Mouse (Mus musculus) neutrophil, adult 5-6 weeks (primary cell): ENCODE measurements around the gene Trem1. TPM values are rescaled to one million over a fixed set of nuclear protein-coding genes. Genes with fewer than 3 reads are reported as not detected.

ENCODE experiments used
- ATAC-seq: fragments of 151-379, 151-347 bp; 2 replicates; pipeline ENCODE4 v1.8.0; 2017; ENCODE audit warnings: mild to moderate bottlenecking, moderate TSS enrichment; ENCODE audit not compliant: insufficient number of reproducible peaks, poor library complexity, low FRiP score, severe bottlenecking; ENCODE audit errors: extremely low read depth
- total RNA-seq: library from RNA; stranded (forward); fragments of 200-1000 nt; gene quantifications from 2 replicates; pipeline ENCODE4 v1.2.3, GENCODE M21; 2017

The Trem1 gene
- total RNA-seq, 1 experiment from 2014 or later, result 173 TPM

DNA sequence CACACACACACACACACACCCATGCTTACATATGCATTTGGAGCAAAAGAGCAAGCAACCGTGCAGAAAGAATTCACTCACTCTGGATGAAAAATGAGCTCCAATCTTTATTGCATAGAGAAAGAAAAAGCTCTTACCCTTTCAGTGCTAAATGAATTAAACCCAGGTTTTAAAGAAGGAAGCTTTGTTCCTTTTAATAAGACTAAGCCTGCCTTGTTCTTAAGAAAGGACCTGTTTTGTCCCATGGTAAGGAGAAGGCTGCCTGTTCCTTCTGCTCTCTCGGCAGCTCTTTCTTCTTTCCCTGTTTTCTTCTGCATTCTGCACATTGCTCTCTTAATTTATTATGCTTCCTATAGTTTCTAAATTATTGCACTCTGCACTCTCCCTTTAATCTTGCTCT lies 33.6 kb downstream of the Trem1 start:
- no peak for ATAC-seq

DNA sequence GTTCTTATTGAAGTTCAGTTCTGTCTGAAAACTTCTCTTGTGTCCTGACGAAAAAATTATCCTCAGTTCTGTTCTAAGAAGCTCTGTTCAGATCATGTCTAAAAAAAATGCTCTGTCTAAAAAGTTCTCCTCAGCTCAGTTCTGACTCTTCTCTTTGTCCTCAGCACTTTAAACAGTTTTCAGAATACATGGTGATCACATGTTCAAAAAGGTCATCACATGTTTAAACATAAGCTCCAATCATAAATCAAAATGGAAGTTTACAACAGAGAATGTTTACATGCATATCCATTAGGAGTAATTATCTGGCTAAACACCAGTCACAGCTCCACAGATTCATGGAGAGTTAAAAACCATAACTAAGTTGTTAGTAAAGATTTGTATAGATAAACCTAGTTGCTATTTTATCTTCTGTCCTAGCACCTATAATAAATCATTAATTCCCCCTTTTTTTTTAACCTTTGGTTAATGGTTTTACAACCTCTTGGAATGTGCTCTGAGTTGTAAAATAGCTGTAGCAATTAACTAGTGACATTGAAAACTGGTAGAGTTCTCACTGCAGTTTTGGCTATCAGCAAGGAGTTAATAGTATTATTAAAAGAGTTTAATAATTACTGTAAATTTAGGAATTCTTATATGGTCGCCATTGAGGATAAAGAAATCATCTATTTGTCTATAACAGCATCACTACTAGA lies 34.2 kb downstream of the Trem1 start:
- ATAC-seq, result no peak

DNA sequence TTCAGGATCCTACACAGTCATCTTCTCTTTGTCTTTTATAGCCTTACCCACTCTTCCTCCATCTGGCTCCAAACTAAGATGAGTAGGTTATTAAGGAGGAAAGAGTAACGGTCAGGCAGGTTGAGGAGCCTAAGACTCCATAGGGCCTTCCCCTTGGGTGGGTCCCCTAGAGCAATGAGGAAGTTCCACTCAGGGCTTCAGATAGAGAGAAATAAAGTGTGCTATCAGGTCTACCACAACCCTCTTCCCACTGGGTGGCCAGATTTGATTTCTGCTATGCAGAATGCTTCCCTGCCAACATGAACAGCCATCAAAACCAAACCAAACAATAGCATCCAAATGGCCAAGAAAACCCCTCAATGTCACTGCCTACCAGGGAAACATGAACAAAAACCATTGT lies 35.0 kb downstream of the Trem1 start:
- ATAC-seq, result no peak

DNA sequence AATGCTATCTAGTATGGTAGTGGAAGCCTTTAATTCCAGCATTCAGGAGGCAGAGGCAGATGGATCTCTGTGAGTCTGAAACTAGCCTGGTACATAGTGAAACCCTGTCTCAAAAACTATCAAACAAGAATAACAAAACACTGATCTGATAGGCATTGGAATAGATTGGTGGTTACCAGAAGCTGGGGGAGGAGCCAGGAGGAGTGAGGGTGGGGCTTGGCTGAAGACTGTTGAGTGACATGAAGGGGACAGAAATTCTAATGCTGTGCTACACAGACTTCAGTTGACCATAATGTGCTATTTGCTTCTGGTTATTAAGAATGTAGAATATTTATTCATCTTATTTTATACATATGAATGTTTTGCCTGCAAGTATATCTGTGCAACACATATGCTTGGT lies 35.7 kb downstream of the Trem1 start:
- ATAC-seq, result no peak

GRCm38 (mm10) chr17:48269833-48270232 lies 37.3 kb downstream of the Trem1 start:
- no peak for ATAC-seq

- ATAC-seq, result no peak
Measured at GRCm38 (mm10) chr17:48272158-48272557, 39.6 kb downstream of the Trem1 start.

DNA sequence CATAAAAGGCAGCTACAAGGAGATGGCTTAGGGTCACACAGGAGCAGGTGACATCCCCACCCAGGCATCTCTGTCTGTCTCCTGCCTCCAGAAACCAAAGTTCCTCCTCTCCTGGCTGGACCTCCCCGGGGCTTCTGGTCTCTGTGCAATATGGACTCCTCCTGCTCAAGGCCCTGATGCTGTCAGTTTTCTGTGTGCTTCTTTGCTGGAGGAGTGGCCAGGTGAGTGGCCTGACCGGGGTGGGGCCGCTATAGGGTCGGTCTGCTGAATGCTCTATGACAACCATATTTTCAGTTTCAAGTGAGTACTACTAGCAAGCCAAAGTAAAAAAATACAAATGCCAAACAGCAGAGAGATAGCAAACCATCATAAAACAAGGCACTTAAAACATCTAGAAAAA lies 40.0 kb downstream of the Trem1 start:
- ATAC-seq, result no peak

GRCm38 (mm10) chr17:48274098-48274497 lies 41.5 kb downstream of the Trem1 start:
- ATAC-seq, result no peak

DNA sequence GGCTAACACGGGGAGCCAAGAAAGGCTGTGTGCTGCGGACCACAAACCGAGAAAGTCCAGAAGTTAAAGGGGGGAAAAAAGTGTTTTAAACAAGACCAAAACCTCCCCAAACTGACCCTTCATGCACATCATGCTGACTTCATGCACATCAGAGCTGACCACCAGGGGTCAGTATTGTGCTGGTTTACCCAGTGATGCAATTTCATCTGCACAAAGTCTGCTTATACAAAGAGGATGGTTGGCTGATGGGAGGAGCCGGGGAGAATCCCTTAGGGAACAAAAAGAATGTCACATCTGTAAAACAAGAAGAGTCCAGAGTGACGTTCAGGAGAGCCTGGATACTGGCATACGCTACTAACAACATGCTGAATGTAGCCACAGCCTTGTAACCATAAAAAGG lies 42.3 kb downstream of the Trem1 start:
- peak; percentile 83 for ATAC-seq

- no peak for ATAC-seq
Measured at GRCm38 (mm10) chr17:48275736-48276135, 43.2 kb downstream of the Trem1 start.

DNA sequence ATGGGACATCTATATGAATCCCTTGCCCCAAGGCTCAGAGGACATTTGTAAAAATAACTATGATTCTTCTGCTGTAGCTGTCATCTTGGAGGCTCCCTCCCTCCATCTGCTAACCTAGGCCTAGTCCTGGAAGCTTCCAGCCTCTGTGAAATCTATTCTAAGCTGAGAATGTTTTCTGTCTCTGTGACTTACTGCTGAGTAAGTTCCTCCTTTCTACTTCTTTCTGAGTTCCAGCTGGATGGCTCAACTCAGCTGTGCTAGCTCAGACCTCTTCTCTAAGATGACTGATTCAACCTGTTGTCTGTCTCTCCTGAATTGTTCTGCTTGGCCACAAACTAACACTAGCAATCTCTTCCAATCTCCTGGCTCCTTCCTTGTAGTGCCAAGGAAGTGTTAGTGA lies 45.8 kb downstream of the Trem1 start:
- ATAC-seq, result 0 out of 2 replicates have a peak, but pooled peaks have one; percentile 32

- no peak for ATAC-seq
Measured at GRCm38 (mm10) chr17:48279002-48279401, 46.4 kb downstream of the Trem1 start.

GRCm38 (mm10) chr17:48280943-48281738 lies 48.6 kb downstream of the Trem1 start:
- ATAC-seq, result no peak

DNA sequence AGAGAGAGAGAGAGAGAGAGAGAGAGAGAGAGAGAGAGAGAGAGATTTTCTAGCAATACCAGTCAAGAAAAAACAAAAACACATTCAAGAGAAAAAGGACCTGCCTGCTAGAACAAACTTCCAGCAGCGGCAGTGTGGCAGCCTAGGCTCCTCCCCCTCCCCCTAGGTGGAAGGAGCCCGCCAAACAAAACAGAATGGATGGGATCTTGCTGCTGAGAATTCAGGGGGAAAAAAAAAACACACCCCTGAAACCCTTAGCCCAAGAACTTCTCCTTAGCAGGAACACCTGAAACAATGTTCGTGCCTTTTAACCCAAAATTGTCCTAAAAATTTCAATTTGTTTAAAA lies 49.1 kb downstream of the Trem1 start:
- ATAC-seq, result no peak

DNA sequence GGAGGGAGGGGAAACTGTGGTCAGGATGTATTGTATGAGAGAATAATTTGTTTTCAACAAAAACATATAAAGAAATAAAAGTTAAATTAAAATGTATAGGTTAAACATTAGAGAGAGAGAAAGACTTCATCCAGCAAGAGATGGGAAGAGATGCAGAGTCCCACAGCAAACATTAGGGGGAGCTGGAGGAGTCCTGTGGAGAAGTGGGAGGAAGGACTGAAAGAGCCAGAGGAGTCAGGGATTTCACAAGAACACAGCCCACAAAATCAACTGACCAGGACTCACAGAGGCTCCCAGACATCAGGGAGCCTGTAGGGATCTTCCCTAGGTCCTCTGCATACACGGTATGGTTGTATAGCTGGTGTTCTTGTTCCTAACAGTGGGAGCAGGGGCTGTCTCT lies 54.2 kb downstream of the Trem1 start:
- 0 out of 2 replicates have a peak, but pooled peaks have one; percentile 48 for ATAC-seq

DNA sequence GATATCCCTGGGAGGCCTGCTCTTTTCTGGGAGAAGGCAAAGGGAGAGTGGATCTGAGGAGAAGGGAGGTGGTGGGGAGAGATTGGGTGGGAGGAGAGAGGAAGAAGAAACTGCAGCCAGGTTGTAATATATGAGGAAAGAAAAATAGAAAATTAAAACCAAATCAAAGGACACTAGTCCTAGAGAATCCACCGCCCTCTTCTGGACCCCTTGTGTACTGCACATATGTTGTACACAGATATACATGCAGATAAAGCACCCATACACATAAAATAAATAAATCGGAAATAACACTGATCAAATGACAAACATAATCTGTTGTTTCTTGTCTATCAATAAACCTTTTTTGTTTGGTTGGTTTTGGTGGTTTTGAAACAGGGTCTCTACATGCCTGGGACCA lies 54.7 kb downstream of the Trem1 start:
- no peak for ATAC-seq

DNA sequence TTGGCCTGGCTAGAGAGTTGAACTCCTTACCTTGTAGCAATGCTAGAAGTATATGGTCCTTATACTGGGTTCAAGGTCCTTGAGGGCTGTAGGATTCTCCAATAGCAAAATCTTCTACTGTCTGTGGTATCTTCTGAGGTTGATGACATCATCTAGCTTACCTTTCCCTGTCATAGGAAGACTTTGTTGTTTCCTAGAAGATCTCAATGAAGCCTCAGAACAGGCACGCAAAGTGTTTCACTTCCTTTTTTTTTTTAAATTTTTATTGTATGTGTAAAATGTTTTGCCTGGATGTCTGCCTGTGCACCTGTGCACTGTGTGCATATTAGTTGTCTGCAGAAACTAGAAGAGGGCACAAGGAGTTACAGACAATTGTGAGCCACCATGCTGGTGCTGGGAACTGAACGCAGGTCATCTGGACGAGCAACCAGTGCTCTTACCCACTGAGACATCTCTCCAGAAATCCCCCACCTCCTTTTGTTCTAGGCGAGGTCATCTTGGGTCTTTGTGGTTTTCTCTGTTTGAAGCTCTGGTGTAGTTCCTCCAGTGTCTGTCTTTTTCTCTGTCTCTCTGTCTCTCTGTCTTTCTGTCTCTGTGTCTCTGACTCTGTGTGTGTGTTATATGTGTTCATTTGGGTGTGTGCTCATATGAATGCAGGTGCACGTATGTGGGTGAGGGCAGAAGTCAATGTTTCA lies 61.1 kb downstream of the Trem1 start:
- peak; percentile 90 for ATAC-seq
